Mouse (Mus musculus): ENCODE measurements around the gene Cdc42ep4.

Cdc42ep4 gene

DNA sequence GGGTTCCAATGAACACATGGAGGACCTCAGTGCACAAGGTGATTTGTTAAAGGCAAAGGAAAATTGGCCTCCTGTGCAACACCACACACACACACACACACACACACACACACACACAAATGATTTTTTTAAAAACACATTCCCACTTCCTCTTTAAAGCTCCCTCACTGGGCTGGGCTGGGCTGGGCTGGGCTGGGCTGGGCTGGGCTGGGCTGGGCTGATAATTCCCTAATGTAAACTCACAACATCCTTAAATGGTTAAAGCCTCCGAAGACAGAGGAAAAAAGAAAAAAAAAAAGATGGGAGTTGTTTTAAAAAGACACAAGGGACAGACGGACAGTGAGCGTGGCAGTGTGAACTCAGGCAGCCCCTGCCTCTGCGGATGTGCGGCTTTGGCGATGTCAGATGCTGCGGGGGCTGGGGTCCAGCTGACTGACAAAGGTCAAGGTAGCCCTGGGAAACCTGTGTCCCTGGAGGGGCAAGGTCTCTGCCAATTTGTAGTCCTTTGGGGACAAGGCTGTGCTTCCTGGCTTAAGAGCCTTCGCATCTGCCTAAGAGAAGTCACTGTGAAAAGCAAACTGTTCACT, 26.3 kb upstream of the Cdc42ep4 start:
- no peak for DNase-seq (ENCODE audit: low spot score)

DNA sequence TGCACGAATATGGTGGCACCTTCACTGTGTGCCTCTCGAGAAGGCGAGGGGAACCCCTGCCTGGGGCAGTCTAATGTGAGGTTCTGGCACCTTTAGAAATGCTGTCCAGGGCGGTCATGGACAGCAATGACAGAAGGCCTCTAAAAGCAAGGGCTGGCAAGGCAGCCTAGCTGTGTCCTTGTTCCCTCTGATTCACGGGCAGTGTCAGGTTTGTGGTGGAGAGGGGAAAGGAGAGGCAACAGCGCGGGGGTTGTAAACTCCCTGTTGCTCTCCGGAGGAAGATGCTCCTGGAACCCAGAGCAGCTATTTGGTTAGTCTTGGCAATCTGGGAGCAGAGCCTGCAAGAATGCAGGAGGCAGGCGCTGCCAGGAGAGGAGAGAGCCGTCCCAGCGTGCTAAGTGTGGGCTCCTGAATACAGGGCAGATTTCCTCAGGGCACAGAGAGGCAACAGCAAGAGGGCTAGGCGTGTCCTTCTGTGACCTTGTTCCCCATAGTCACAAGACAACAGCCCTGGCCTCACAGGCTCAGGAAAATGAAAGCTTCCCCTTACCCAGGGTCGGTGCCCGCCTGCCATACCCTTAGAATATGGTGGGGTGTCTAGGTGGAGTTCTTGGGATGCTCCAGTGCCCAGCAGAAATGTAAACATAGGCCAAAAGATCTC, 25.3 kb upstream of the Cdc42ep4 start:
- DNase-seq (ENCODE audit: low spot score) = no peak

DNA sequence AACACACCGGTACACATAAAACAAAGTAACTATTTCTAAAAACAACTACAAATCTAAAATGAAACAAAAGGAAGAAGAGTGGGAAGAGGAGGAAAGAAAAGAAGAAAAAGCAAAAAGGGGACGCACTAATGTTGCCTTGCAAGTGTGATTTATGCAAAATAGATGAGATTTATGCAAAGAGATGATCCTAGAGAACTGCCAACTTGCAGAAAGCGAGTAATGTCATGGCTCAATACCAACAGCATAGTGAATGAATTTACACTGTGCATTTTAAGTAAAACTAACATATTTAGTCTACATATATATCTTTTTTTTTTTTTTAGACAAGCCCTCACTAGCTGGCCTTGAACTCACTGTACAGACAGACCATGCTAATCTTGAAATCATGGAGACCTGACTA, 23.1 kb upstream of the Cdc42ep4 start:
- DNase-seq (ENCODE audit: low spot score) = no peak

GRCm38 (mm10) chr11:113773191-113773590, 21.5 kb upstream of the Cdc42ep4 start:
- DNase-seq (ENCODE audit: low spot score) = no peak

DNA sequence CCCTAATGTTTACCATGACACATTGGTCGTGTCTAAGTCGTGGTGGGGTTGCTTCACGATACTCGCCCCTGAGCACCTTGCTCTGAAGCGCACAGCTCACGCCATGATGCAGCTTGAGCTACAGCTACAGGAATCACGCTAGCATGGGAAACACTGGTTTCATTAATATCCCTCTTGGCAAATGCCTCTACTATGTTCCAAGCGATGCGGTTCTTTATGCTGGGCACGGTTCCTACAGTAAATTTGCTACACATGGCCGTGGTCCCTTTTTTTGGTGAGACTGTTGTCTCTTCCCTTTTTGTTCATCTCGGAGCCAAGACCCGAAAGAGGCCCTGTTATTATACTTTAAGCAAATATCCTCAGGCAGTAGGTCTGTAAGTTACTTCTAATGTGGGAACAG, 19.5 kb upstream of the Cdc42ep4 start:
- DNase-seq (ENCODE audit: low spot score) = no peak

DNA sequence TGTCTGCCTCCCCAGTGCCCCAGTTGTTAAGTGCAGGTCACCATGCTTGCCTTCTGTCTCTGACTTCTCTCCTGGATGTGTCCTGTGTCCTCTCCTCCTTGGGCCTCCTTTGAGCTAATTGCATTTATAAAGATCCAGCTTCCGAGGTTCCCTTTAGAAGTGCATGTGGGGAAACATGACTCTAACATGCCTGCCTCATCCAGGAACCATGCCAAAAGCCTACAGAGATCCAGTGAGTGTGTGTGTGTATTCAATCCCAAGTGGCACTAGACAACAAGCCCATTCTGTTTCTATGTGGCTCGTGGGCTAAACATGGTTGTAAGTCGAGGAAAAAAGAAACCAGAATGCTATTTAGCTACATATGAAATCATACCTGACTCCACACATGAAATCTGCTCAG, 16.7 kb upstream of the Cdc42ep4 start:
- no peak for DNase-seq (ENCODE audit: low spot score)

DNA sequence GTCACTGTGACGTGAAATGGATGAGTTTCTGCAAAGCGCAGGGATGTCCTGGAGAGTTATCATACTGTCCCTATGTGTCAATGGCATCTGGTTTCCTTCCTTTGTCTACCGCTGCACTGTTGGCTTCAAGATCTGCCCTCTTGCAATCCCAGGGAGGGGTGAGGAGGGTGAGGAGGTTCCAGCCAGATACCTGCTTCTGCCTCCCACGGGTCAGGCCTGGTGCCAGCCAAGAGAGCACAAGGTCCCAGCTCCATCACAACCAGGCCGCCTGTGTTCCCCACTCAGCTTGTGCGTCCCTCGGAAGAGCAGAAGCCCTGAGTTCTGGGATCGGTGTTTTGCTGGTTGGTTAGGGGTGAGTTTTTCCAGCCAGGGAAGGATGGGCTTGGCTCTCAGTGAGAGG, 15.6 kb upstream of the Cdc42ep4 start:
- DNase-seq (ENCODE audit: low spot score) = no peak

- peak; percentile 47 for DNase-seq (ENCODE audit: low spot score)
Measured at GRCm38 (mm10) chr11:113766284-113766985, 14.8 kb upstream of the Cdc42ep4 start.

DNA sequence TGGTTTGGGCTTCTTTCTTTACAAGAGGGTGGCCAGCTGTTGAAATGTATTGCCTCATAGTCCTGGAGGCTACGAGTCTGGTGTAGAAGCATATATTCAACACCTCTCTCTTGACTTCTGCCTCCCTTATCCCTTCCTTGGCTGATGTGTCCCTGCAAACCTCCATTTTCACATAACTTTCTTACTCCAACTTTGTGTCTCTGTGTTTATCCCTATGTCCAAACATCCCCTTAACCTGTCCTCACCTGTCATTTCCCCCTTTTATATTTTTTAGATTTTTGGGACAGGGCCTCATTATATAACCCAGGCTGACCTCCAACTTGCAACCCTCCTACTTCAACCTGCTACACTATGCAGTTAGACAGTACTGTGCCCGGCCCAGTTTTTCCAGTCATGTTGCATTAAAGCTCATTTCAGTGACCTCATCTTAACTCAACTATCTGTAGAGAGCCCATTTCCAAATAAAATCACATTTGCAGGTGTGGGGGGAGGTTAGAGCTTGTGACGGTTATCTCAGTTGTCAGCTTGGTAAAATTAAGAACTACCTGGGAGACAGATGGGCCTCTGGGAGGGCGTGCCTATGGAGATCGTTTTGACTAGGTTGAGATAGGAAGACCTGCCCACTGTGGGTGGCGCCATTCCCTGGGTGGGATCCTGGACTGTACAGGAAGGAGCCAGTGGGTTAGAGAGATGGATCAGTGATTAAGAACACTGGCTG, 12.6 kb upstream of the Cdc42ep4 start:
- no peak for DNase-seq (ENCODE audit: low spot score)

DNA sequence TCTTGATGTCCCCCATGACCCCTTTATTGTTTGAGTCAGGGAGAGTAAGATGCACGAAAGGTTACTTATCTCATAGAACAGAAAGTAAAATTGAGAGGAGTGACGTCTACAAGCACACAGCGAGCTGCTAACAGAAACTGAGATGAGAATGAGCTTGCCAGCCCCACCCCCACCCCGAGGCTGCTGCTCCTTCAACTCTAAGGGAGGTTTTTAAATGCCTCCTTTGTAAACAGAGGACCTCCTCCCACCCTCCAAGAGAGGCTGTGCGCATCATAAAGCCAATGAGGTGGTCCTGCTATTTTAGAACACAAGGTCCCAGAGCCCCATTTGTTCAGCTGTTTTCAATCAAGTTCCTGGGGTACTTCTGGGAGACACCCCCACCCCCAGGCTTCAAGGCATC, 11.8 kb upstream of the Cdc42ep4 start:
- no peak for DNase-seq (ENCODE audit: low spot score)

- no peak for DNase-seq (ENCODE audit: low spot score)
Measured at GRCm38 (mm10) chr11:113762136-113762797, 10.6 kb upstream of the Cdc42ep4 start.

GRCm38 (mm10) chr11:113761646-113762045, 10.0 kb upstream of the Cdc42ep4 start:
- no peak for DNase-seq (ENCODE audit: low spot score)

GRCm38 (mm10) chr11:113760476-113760875, 8.8 kb upstream of the Cdc42ep4 start:
- DNase-seq (ENCODE audit: low spot score) = no peak

- no peak for DNase-seq (ENCODE audit: low spot score)
Measured at GRCm38 (mm10) chr11:113758851-113759250, 7.2 kb upstream of the Cdc42ep4 start.

DNA sequence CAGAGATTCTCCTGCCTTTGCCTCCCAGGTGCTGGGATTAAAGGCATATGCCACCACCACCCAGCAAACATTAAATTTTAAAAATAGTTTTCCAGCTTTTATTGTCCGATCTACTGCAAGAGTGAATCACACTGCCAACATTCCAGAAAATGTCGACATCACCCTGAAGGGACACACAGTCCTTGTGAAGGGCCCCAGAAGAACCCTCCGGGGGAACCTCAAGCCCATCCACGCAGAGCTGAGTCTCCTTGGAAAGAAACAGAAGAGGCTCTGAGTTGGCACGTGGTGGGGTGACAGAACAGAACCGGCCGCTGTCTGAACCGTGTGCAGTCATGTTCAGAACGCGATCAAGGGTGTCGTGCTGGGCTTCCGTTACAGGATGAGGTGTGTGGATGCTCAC, 4.9 kb upstream of the Cdc42ep4 start:
- no peak for DNase-seq (ENCODE audit: low spot score)

DNA sequence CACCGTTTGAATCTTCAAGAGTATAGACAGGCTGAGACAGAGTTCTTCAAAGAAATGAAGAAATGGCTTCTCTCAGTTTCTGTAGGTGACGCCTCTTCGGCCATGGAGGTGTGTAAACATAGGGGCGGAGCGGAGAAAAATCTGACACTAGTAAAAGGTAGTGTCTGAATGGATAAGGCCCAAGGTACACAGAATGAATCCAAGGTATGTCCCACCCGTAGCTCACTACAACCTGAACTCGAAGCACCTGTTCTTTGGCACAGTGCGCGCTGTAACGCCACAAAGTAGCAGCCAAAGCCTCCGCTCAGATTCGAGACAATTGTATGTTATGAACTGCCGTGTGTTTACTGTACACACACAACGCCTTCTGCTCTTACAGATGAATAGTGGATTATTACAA, 4.2 kb upstream of the Cdc42ep4 start:
- no peak for DNase-seq (ENCODE audit: low spot score)

DNA sequence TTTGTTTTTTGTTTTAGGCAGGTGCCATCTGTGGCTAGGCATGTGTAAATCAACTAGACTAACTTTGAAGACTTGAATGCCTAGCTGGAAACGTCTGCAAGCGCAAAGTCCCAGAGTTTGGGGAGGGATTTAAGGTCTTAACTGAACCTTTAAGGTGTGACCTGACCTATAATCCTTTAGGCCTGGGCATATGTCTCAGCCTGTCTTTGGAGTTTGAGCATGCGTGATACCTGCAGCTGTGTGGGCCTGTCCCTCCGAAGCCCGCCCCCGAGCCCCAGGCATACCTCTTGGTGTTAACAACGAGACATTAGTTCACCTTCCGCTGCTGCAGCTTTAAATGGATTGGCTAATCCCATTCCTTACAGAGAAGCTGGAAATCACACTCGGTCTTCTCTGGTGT, 3.2 kb upstream of the Cdc42ep4 start:
- DNase-seq (ENCODE audit: low spot score) = no peak

- no peak for DNase-seq (ENCODE audit: low spot score)
Measured at GRCm38 (mm10) chr11:113752685-113753430, 1.2 kb upstream of the Cdc42ep4 start.

GRCm38 (mm10) chr11:113752158-113752661, 529 bp upstream of the Cdc42ep4 start:
- no peak for DNase-seq (ENCODE audit: low spot score)

- DNase-seq (ENCODE audit: low spot score) = peak; percentile 83
Measured at GRCm38 (mm10) chr11:113750571-113751483, 854 bp downstream of the Cdc42ep4 start.

Measured in retina, embryonic 14.5 days (tissue).